Mouse (Mus musculus) right cerebral cortex, postnatal 36 days (tissue): Measurements from ENCODE around the gene Hlcs.

Source experiments
- DNase-seq, 2 experiments: peaks; one replicate each; pipeline ENCODE4 v3.0.0; 2022; ENCODE audit warnings: low spot score in 2 of 2, mixed read lengths in 1 of 2

Hlcs gene

GRCm38 (mm10) chr16:94205528-94206484 lies 107.6 kb downstream of the Hlcs start:
- no peak for DNase-seq

- no peak for DNase-seq
Observed at GRCm38 (mm10) chr16:94201387-94201786, 112.0 kb downstream of the Hlcs start.

DNA sequence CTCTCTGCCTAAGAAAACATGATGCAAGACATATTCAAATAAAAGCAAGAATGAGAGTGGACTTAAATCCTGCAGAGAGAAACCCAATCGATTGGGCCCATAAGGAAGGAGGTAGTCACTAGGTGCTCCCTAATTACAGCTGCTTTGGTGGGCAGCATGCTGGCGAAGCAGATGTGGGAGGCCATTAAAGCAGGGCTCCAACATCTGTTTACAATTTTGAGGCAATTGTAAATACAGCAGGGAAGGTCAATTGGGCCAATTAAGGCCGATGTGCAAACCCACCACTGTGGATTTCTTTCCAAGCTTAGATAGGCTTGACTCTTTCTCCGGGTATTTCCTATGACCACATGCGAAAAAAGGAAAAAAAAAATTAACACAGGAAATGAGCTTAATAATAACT lies 117.5 kb downstream of the Hlcs start:
- DNase-seq: no peak

GRCm38 (mm10) chr16:94191379-94192315 lies 121.7 kb downstream of the Hlcs start:
- no peak for DNase-seq

GRCm38 (mm10) chr16:94190256-94190655 lies 123.1 kb downstream of the Hlcs start:
- no peak for DNase-seq

GRCm38 (mm10) chr16:94186526-94186925 lies 126.8 kb downstream of the Hlcs start:
- no peak for DNase-seq

GRCm38 (mm10) chr16:94185430-94185829 lies 127.9 kb downstream of the Hlcs start:
- DNase-seq: no peak

GRCm38 (mm10) chr16:94180122-94180870 lies 133.1 kb downstream of the Hlcs start:
- DNase-seq: no peak

DNA sequence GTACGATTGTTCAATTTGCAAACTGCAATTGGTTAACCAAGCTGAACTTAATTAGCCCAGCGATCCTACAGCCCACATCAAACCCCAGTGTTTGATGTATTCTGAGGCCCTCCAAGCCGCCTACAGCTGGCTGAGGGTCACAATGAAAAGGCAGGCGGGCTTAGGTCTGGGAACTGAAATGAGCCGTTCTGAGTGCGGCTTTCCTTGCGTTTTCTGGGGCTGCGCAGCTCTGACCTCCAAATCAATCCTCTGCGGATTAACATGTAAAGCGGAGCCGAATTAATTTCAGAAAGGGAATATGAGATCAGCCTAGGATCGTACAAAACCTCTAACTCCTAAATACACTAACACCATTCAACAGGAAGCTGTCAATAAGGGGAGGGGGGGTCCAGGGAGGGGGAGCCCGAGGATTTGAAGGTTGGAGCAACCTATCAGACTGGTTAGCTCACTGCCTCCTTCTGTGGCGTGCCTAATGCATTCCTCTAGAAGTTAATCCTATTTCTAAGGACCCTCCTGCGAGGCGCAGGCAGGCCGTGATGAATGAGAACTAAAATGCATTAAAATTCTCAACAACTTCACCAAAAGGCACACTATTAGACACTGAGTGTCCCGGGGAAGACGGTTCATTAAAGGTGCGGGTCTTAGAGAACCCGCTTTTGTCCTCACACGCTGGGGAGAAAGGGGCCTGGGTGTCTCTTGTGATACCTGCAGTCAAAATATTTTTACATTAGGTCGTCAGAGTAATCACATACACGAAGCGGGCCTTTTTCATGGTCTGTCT lies 133.8 kb downstream of the Hlcs start:
- no peak for DNase-seq

DNA sequence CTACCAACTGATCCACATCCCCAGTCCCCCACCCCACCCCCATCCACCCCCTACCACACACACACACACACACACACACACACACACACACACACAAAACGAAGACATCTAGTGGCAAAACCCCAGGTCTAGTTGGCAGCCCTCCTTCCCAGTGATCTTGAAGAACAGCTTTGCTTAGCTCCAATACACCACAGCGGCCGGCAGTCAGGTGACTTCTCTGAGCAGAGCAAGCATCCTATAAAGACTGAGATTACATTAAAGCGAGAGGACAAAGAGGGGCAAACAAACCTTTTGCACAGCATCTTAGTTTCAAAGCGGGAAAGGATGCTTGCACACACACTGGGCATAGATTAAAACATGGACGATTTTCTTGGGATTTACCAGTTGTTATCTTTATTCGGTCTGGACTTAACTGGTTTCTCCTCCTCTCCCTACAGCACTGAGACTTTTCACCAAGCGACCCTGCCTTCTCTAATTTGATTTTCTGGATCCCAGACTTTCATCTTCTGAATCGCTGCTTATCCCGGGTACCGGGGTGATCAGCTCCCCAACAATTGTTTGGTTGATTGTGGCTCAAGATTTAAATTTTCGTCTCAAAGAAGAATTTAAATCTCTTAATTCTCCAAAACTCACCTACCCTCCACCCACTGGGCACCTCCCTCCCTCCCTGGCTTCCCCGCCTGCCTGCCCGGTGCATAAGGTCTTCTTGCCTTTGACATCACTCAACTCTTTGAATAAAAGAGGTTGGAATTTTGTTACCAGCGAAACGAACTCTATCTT lies 134.7 kb downstream of the Hlcs start:
- no peak for DNase-seq

GRCm38 (mm10) chr16:94176997-94177857 lies 136.1 kb downstream of the Hlcs start:
- no peak for DNase-seq

DNA sequence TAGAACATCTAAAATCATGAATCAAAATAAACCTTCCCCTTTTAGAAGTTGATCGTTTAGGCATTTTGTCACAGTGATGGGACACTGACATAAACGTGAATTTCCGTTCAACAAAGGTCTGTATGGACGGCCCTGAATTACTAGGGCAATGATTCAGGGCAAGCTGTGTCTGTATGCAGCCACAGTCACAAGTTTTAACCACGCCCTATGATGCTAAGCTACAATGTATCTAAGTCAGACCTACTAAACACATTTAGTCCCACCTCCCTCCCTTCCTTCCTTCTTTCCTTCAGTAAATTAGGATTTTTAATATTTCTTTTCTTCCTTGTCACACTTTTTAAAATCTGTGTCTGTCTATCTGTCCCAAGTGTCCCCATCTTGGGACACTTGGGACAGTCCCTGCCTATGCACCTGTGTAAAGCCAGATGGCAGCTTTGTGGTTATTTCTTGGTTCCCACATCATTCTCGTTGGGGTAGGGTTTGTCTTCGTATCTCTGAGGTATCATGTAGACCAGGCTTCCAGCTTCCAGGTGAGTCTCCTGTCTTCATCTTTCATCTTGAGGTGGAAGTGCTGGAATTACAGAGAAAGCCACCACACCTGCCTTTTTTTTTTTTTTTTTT lies 137.9 kb downstream of the Hlcs start:
- no peak for DNase-seq

DNA sequence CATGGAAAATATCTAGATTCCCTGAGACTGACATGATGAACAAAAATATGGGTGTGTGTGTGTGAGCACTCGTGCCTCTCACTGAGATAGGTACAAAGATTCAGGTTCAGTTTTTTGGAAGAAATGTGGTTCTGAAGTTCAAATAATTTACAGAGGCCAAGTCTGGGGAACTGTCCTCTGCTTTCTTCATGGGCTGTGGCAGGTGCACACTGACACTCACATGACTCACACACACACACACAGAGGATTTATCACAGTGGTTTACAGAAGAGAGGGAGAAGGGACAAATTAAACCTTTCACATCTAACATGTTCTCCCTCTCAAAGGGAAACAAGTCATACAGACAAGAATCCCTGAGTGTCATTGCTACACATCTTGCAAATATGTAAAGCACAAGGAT lies 140.0 kb downstream of the Hlcs start:
- no peak for DNase-seq

DNA sequence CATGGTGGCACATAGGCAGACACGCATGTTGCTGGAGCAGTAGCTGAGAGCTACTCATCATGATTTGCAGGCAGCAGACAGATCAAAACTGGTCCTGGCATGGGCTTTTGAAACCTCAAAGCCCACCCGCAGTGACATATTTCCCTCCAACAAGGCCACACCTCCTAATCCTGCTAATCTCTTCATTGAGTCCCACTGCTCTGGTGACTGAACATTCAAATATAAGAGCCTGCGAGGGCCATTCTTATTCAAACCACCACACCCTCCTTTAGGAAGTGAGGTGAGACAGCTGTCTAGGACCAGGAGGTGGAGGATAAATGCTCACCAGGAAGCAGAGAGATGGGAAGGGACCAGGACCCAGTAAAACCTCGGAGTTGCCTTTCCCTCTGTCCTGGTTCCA lies 143.2 kb downstream of the Hlcs start:
- no peak for DNase-seq

DNA sequence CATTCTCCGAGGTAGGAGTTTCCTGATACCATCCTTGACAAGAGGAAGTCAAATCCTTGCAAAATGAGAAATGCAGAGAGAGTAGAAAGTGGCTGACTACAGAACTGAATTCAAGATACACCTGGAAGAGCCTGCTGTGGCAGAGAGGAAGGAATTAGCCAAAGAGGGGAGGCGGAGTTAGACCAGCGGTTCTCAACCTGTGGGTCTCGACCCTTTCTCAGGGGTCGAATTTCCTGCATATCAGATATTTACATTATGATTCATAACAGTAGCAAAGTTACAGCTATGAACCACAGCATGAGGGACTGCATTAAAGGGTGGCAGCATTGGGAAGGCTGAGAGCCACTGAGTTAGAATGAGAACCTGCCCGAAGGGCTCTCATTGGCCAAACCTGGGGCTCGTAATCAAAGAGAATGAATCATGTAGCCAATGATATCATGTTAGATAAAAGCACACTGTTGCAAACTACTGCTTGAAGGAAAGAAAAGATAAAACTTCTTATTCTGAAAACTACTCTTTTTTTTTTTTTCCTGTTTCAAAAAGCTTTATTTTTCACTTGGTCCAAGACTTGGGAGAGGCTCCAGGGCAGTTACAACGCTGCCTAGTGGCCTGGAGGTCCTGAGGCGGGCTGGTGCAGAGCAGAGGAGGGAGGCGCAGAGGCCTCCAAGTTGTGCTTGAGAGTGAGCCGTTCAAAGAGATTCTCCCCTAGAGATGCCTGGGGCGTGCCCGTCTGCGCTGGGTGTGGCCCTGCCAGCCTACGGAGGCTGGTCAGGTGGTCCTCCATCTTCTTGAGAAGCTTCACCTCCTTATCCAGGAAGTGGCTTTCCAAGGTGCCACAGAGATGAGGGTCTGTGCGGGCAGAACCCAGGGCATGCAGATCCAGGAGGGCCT lies 144.5 kb downstream of the Hlcs start:
- no peak for DNase-seq

GRCm38 (mm10) chr16:94164978-94165377 lies 148.4 kb downstream of the Hlcs start:
- no peak for DNase-seq

DNA sequence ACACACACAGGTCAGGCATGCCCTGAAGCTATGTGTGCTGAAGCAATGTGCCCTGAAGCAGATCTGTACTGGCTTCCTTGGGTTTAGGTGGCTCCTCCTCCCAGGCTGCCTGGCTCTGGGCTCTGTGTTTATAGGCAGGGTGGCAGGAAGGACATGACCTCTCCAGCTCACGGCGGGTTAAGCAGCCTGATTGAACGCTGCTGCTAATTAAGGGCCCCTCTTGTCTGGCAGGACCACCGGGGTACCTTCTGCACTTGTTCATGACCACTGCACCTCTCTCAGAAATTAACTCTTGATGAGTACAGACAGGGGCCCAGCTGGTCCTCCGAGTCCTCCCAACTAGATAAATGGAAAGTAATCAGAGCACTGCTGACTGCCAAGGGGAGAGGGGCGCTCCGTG lies 149.1 kb downstream of the Hlcs start:
- DNase-seq: no peak

GRCm38 (mm10) chr16:94163051-94163450 lies 150.3 kb downstream of the Hlcs start:
- DNase-seq: no peak
